Mouse (Mus musculus): ENCODE results near the gene Kcnh7.

Gene Kcnh7

DNA sequence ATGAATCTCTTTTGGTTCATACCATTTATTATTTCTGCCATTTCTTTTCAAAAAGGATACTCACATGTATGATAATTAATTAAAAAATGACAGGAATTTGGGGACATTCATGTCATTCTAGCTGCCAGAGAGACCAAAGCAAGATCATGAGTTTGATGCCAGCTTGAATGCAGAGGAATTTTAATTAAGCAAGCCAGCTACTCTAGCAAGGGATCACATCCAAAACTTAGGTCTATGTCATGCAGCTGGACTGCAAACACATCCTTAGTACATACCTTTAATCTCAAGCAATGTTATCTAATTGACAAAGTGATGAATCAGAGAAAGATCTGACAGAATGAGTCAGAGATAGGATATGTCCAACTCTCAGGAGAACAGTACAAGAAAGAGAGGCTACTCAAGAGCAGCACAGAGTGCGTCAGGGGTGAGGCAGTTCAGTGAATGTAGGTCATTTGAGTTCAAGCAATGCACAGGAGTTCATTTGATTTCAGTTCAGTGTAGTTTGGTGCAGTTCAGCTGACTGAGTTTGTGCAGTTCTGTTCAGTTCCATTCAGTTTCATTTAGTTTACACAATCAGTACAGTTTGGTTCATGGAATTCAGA, 248.7 kb downstream of the Kcnh7 start:
- DNase-seq (ENCODE audit: extremely low spot score) = no peak

DNA sequence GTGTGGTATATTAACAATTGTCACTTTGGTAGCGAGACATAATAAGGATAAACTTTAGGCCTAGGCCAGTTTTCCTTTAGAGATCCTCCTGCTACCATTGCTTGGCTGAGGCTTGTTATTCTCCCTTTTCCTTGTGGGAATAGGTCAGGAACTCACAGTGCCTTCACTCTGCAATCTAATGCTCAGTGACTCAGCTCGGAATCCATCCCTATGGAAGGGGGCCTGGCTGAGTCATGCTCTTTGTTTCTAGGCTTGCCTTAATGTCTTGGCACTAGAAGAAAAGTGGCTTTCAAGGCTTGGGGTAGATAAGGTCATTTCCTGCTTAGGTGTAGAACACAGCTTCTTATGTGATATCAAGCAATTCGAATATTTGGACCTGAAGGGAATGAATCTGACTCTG, 255.6 kb downstream of the Kcnh7 start:
- DNase-seq (ENCODE audit: extremely low spot score) = no peak

- no peak for DNase-seq (ENCODE audit: extremely low spot score)
These were observed 256.0 kb downstream of the Kcnh7 start for GRCm38 (mm10) chr2:62928065-62928464.

DNA sequence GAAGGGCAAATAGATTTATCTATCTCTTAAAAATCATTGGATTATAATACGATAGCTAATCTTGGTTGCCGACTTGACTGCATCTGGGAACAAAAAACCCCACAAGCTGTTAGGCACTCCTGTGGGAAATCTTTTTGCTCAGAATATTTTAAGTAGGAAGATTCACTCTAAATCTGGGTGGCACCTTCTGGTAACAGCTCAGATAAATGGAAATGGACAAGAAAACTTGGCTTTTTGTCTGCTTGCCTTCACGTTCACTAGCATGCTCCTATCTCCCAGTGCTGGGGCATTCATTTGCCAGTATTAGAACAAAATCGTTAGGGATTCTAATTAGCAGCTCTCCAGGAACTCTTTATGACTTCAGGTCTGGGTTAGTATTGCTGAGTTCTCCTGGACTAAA, 260.3 kb downstream of the Kcnh7 start:
- no peak for DNase-seq (ENCODE audit: extremely low spot score)

GRCm38 (mm10) chr2:62907688-62908087, 276.4 kb downstream of the Kcnh7 start:
- DNase-seq (ENCODE audit: extremely low spot score) = no peak

GRCm38 (mm10) chr2:62902363-62903353, 281.4 kb downstream of the Kcnh7 start:
- no peak for DNase-seq (ENCODE audit: extremely low spot score)

- DNase-seq (ENCODE audit: extremely low spot score) = no peak
These were observed 305.3 kb downstream of the Kcnh7 start for GRCm38 (mm10) chr2:62878763-62879162.

DNA sequence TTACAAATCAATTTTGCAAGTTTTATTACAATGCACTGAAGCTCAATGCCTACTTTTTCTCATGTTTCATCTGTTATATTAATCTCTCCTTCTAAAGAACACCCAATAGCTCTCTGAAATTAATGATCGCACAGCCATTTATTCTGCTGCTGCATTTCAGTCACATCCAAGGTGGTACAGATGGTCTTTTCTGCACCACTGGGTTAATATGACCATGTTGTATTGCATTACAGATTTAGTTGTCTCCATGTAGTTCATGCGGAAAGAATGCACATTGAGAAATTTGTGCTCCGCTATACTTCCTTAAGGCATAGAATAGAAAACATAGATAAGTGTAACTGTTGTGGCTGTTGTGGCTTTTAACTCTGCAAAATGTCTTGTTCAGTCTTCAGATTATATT, 328.7 kb downstream of the Kcnh7 start:
- no peak for DNase-seq (ENCODE audit: extremely low spot score)

GRCm38 (mm10) chr2:62842630-62843029, 341.5 kb downstream of the Kcnh7 start:
- DNase-seq (ENCODE audit: extremely low spot score) = no peak

GRCm38 (mm10) chr2:62834261-62834660, 349.8 kb downstream of the Kcnh7 start:
- no peak for DNase-seq (ENCODE audit: extremely low spot score)

DNA sequence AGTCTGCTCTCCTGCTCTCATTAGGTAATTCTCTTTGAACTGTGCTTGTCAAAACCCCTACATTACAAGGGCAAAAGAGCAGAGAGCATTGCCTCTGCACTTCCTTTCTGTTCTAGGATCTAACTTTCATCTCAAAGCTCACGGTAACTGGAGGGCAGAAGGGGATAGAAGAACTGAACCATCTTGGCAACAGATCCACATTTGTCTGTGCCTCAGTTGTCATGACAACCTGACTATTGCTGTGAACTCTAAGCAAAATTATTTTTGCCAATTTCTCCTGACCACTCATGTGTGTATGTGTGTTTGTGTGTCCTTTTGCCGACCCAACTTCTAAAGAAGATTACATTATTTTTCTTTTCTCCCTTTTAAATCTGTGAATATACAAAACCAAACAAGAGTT, 364.9 kb downstream of the Kcnh7 start:
- DNase-seq (ENCODE audit: extremely low spot score) = no peak

DNA sequence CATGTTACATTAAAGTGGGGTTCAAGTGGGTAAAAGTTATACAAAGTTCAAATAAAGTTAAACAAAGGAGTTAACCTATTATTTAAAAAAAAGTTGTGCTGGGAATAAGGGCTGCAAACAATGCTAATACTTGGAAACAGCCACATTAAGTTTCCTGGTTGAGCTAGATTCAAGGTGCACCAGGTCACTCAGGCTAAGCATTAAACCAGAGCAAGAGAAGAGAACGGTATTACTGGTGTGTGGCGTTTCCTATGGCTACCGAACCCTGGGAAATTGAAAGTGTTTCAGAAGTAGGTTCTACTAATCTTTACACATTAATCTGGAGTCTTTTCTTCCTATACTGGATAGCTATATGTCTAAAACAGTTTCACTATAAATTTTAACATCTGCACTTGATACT, 368.1 kb downstream of the Kcnh7 start:
- no peak for DNase-seq (ENCODE audit: extremely low spot score)

DNA sequence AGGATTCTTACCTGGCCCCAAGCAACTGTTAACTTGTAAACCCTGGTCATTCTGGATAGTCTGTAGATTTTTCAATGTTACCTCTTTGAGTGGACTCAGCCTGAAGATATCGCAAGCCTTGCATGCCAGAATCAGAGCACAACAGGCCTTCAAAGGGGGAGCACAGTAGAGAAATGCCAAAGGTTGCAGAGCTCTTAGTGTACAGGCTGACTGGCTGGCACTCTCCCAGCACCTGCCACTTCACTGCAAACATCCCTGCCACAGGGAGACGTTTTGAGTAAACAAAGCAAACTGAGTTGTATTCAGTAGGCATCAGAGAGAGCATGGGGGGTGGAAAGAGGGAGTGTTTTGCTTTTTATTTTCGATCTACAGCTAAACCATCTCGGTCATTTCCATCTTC, 375.3 kb downstream of the Kcnh7 start:
- DNase-seq (ENCODE audit: extremely low spot score) = no peak

DNA sequence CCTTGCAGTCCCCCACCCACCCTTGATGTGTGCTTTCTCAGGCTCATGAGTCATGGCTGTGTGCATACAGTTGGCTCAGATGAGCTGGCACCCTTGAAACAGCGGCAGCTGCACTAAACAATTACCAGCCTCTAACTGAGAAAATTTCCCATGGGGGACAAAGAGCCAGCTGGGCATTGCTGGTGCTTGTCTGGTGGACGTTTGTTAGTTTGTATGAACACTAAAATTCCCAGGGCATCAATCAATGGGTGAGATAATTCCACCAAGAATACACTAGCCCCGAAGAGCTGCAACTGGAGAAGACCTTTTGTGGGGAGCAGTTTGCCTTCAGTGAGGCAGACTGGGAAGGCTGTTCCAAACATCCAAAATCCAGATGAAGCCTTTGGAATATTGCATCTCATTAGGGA, 376.6 kb downstream of the Kcnh7 start:
- no peak for DNase-seq (ENCODE audit: extremely low spot score)

- DNase-seq (ENCODE audit: extremely low spot score) = no peak
These were observed 377.2 kb downstream of the Kcnh7 start for GRCm38 (mm10) chr2:62806931-62807330.

- DNase-seq (ENCODE audit: extremely low spot score) = no peak
These were observed 380.1 kb downstream of the Kcnh7 start for GRCm38 (mm10) chr2:62804030-62804429.

- no peak for DNase-seq (ENCODE audit: extremely low spot score)
These were observed 399.5 kb downstream of the Kcnh7 start for GRCm38 (mm10) chr2:62784460-62785038.

GRCm38 (mm10) chr2:62746256-62746655, 437.8 kb downstream of the Kcnh7 start:
- DNase-seq (ENCODE audit: extremely low spot score) = no peak

DNA sequence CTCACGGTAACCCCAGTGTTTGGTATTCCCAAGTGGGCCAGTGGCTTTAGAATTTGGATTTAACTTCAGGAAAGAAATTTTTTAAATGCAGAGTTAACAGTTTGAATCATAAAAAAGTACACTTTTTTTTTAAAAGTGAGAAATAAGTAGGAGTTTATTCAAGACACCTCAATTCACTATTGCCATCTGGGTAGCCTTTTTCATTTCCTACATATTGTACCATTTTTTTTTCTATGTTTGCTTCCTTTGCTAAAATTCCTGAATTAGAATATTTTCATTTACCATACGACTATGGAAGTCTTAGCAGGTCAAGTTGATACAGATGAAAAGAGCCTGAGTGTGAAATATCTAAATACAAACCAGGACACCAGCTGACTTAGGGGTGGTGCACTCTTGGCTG, 441.0 kb downstream of the Kcnh7 start:
- DNase-seq (ENCODE audit: extremely low spot score) = no peak

GRCm38 (mm10) chr2:62730671-62731070, 453.4 kb downstream of the Kcnh7 start:
- no peak for DNase-seq (ENCODE audit: extremely low spot score)

DNA sequence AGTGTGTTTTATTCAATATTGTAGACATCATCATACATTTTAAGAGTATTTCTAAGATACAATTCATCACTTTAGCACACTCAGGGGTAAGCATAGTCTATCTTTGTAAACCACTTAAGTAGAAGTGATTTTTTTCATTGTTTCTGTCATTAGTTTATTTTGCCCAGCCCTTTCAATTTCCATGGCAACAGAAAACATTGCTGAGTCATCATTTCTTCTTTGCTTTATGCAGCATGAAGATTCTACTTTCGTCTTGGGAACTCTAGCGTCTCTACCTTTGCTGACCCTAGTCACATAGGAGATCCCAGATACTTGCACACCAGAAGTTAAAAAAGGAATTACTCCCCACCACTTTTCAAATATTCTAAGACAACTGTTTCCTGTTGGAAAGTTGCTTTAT, 456.4 kb downstream of the Kcnh7 start:
- DNase-seq (ENCODE audit: extremely low spot score) = no peak

GRCm38 (mm10) chr2:62725946-62726345, 458.1 kb downstream of the Kcnh7 start:
- no peak for DNase-seq (ENCODE audit: extremely low spot score)

- DNase-seq (ENCODE audit: extremely low spot score) = no peak
These were observed 465.7 kb downstream of the Kcnh7 start for GRCm38 (mm10) chr2:62718411-62718810.

All from embryo, embryonic 9.5 days (tissue).